In the genomic region with DNA sequence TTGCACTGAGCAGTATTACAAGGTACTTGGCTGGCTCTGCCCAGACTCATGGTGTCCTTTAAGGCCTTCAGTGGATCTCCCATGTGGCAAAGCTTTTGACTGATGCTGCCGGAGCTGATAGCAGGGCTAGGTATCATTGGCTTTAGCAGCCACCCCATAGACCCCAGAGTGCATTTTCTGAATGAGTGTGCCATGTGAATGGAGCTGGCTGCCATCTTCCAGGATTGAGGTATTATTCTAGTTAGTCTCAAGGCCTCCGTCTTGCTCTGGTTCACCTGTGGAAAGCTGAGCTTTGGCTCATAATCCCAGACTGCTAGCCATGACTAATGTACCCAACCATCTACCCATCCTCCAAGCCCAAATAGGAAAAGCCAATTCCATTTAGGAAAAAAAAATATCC, we compare ENCODE assay signal across 22 mouse cellular contexts. TPM values are rescaled to one million over a fixed set of nuclear protein-coding genes. Genes with fewer than 3 reads are reported as not detected.
DNase-seq lines count a peak whose midpoint lies in the region; ATAC-seq lines count a peak whose summit lies in the region.
"Had no signal": no experiment of that assay in that cellular context is flagged by ENCODE, and none has a peak within 500 bp of the region (broad histone marks: within the 10 kb centered on the region; RNA-seq: fewer than 3 reads in every experiment).

No protein-coding gene starts in this region.

- H3K9me3 ChIP-seq in limb, embryonic 11.5 days (ENCODE audit: control insufficient read depth, low read length): no peaks in the 10 kb centered on the region
- no peaks in the 10 kb centered on the region for H3K9me3 ChIP-seq in limb, embryonic 10.5 days (replicated peaks)
- H3K9me3 ChIP-seq: embryonic facial prominence, embryonic 15.5 days; forebrain, embryonic 10.5 days had no signal

- H3K27ac ChIP-seq in limb, embryonic 11.5 days (replicated peaks; ENCODE audit: low read depth, low read length): no peak overlapping the region
- no peak overlapping the region for H3K27ac ChIP-seq in limb, embryonic 10.5 days
- H3K27ac ChIP-seq: embryonic facial prominence, embryonic 15.5 days; forebrain, embryonic 10.5 days; gastrocnemius, adult 2 months had no signal

- H3K9ac ChIP-seq in limb, embryonic 11.5 days (ENCODE audit: low read length): no peak overlapping the region
- H3K9ac ChIP-seq: embryonic facial prominence, embryonic 15.5 days had no signal

- H3K4me2 ChIP-seq in limb, embryonic 11.5 days (ENCODE audit: low read depth, severe bottlenecking): no peak overlapping the region
- H3K4me2 ChIP-seq: embryonic facial prominence, embryonic 15.5 days had no signal

- intact Hi-C loops in heart, postnatal 25 days (cut with DNase I): no loop called here

- DNase-seq in heart, postnatal 4 days: peak; percentile 3
- DNase-seq in heart, postnatal 25 days (ENCODE audit: low spot score): no peak
- peak; percentile 9 for DNase-seq in limb, embryonic 11.5 days (ENCODE audit: low spot score)
- DNase-seq in limb, embryonic 10.5 days (ENCODE audit: low spot score): no peak
- peak; percentile 1 for DNase-seq in ovary, adult 18-20 months (ENCODE audit: low spot score)
- no peak for DNase-seq in ovary, postnatal 10 days (ENCODE audit: low spot score)
- DNase-seq in urinary bladder, postnatal 25 days (ENCODE audit: low spot score): peak; percentile 1
- no peak for DNase-seq in urinary bladder, adult 2 months (ENCODE audit: low spot score)
- DNase-seq: adrenal gland, postnatal 10 days; cerebellum, adult 11 months; cerebellum, adult 8-10 months; cerebellum, postnatal 14 days; embryo, embryonic 11 days; gastrocnemius, adult 2 months; gastrocnemius, postnatal 25 days; heart, postnatal 10 days had no signal

- no peaks in the 10 kb centered on the region; the same call in 1 of the 2 replicates for H3K36me3 ChIP-seq in limb, embryonic 11.5 days (ENCODE audit: control insufficient read depth, insufficient read depth, low read length)
- peaks cover 36% of the 10 kb centered on the region for H3K36me3 ChIP-seq in limb, embryonic 10.5 days

- no peaks in the 10 kb centered on the region for H3K4me1 ChIP-seq in limb, embryonic 11.5 days (ENCODE audit: control insufficient read depth, insufficient read depth, low read length)
- H3K4me1 ChIP-seq in limb, embryonic 10.5 days: no peaks in the 10 kb centered on the region
- H3K4me1 ChIP-seq: embryonic facial prominence, embryonic 15.5 days; forebrain, embryonic 10.5 days had no signal

- no peaks in the 10 kb centered on the region for H3K27me3 ChIP-seq in limb, embryonic 11.5 days (ENCODE audit: control insufficient read depth, insufficient read depth, low read length)
- H3K27me3 ChIP-seq in limb, embryonic 10.5 days (ENCODE audit: low read depth, poor library complexity, severe bottlenecking): no peaks in the 10 kb centered on the region
- H3K27me3 ChIP-seq: embryonic facial prominence, embryonic 15.5 days had no signal

- 91% methylated on average over 2 of the region's 2 CpGs for WGBS in limb, embryonic 11.5 days
- 95% methylated on average over 2 of the region's 2 CpGs for WGBS in limb, embryonic 10.5 days

- ATAC-seq in limb, embryonic 11.5 days (ENCODE audit: insufficient number of reproducible peaks, low FRiP score, low TSS enrichment, low read depth): no peak
- ATAC-seq: forebrain, embryonic 14.5 days had no signal

- no peak overlapping the region for H3K4me3 ChIP-seq in limb, embryonic 11.5 days (ENCODE audit: low read depth, low read length)
- H3K4me3 ChIP-seq in limb, embryonic 10.5 days: no peak overlapping the region
- H3K4me3 ChIP-seq: embryonic facial prominence, embryonic 15.5 days; erythroblast, embryonic 14.5 days; forebrain, embryonic 10.5 days; gastrocnemius, adult 2 months had no signal

RNA-seq across cellular contexts. Expression of a gene that starts 25.0 kb away (rescaled TPM):
- 1 to 10 TPM in 1 of 2 experiments, under 1 TPM in 1; 0.60 to 1.5 TPM for total RNA-seq in heart, postnatal 4 days (2021)
- total RNA-seq in heart, postnatal 25 days (2021): under 1 TPM; 0.61 to 0.65 TPM
- 2.4 and 2.5 TPM in 2 replicates for polyA plus RNA-seq in limb, embryonic 11.5 days (2014; fragmentation: Nextera tagmentation; extraction: Ambion mirVana)
- polyA plus RNA-seq in limb, embryonic 10.5 days (2016; fragmentation: Nextera tagmentation; extraction: Ambion mirVana): 1.6 and 2.0 TPM in 2 replicates
- polyA plus RNA-seq in urinary bladder, adult 2 months (2012; rRNA removed): 7.5 and 9.3 TPM in 2 replicates
- total RNA-seq: common myeloid progenitor, adult 5-6 weeks; granulocyte monocyte progenitor cell, adult 5-6 weeks had no signal

RNA-seq across cellular contexts. Expression of a gene that starts 25.3 kb away (rescaled TPM):
- total RNA-seq in heart, postnatal 4 days (2021): 1 to 10 TPM in 1 of 2 experiments, under 1 TPM in 1; 0.92 to 1.1 TPM
- total RNA-seq in heart, postnatal 25 days (2021): 1 to 10 TPM; 3.6 to 4.0 TPM
- 3.6 and 4.3 TPM in 2 replicates for polyA plus RNA-seq in limb, embryonic 11.5 days (2014; fragmentation: Nextera tagmentation; extraction: Ambion mirVana)
- polyA plus RNA-seq in limb, embryonic 10.5 days (2016; fragmentation: Nextera tagmentation; extraction: Ambion mirVana): 3.5 and 4.2 TPM in 2 replicates
- polyA plus RNA-seq in urinary bladder, adult 2 months (2012; rRNA removed): 9.2 TPM in 2 replicates
- polyA plus RNA-seq: erythroblast, embryonic 14.5 days had no signal

Comparison
In these comparisons a context has a peak if more than half of its experiments do, and no peak if none do; other contexts are left out.
1. DNase-seq: peak in heart, postnatal 4 days (single experiment), limb, embryonic 11.5 days (single experiment), ovary, adult 18-20 months (single experiment) and urinary bladder, postnatal 25 days (single experiment); none in heart, postnatal 25 days (single experiment), limb, embryonic 10.5 days (single experiment), ovary, postnatal 10 days (single experiment) and urinary bladder, adult 2 months (single experiment).